Mouse (Mus musculus) MEL (cell line): ENCODE measurements around the gene Gnb1l. TPM values are rescaled to one million over a fixed set of nuclear protein-coding genes. Genes with fewer than 3 reads are reported as not detected.

Source experiments
- DNase-seq: peaks from one replicate; pipeline ENCODE4 v3.0.0; 2011; ENCODE audit warnings: low read depth, low spot score
- H3K27ac ChIP-seq: 2 replicates; pipeline ENCODE4 v1.5.1; 2012; ENCODE audit warnings: low read depth, mild to moderate bottlenecking, control low read depth, low read length, moderate library complexity; ENCODE audit not compliant: control insufficient read depth
- H3K27me3 ChIP-seq, 2 experiments: fragments of 150-350 bp in 1 of 2; sonication (generic) in 1 of 2; 2 replicates each; pipeline ENCODE4 v1.6.1; 2012; ENCODE audit warnings: low read length in 2 of 2, mild to moderate bottlenecking in 2 of 2, improper control_type of control experiment in 1 of 2, moderate library complexity in 1 of 2; ENCODE audit not compliant: insufficient read depth in 2 of 2, control insufficient read depth in 1 of 2
- H3K36me3 ChIP-seq, 2 experiments: 2 replicates each; pipeline ENCODE4 v1.6.1; 2012 to 2014; ENCODE audit warnings: low read length in 2 of 2, improper control_type of control experiment in 1 of 2, inconsistent platforms in 1 of 2, mild to moderate bottlenecking in 1 of 2; ENCODE audit not compliant: insufficient read depth in 2 of 2, control insufficient read depth in 1 of 2
- H3K4me1 ChIP-seq, 2 experiments: fragments of 150-350 bp in 1 of 2; sonication (generic) in 1 of 2; 2 replicates each; pipeline ENCODE4 v1.6.1; 2012; ENCODE audit warnings: low read length in 2 of 2, improper control_type of control experiment in 1 of 2, mild to moderate bottlenecking in 1 of 2; ENCODE audit not compliant: insufficient read depth in 2 of 2, control insufficient read depth in 1 of 2
- H3K4me3 ChIP-seq, 2 experiments: fragments of 150-350 bp in 1 of 2; sonication (generic) in 1 of 2; 2 replicates each; pipeline ENCODE4 v1.5.1; 2012; ENCODE audit warnings: low read depth in 2 of 2, low read length in 2 of 2, mild to moderate bottlenecking in 2 of 2, moderate library complexity in 2 of 2, control low read depth in 1 of 2, improper control_type of control experiment in 1 of 2; ENCODE audit not compliant: control insufficient read depth in 1 of 2, insufficient read depth in 1 of 2
- H3K79me2 ChIP-seq: 2 replicates; pipeline ENCODE4 v1.6.1; 2012; ENCODE audit warnings: mild to moderate bottlenecking, low read length, moderate library complexity; ENCODE audit not compliant: control insufficient read depth, poor library complexity, insufficient read depth
- H3K9ac ChIP-seq: 2 replicates; pipeline ENCODE4 v1.6.1; 2012; ENCODE audit warnings: low read depth, mild to moderate bottlenecking, control low read depth, low read length, moderate library complexity; ENCODE audit not compliant: control insufficient read depth, poor library complexity, severe bottlenecking
- H3K9me3 ChIP-seq: fragments of 150-350 bp; sonication (generic); replicated peaks from 2 replicates; pipeline ENCODE4 v1.6.1; 2012; ENCODE audit warnings: mild to moderate bottlenecking, low read length, improper control_type of control experiment, moderate library complexity; ENCODE audit not compliant: insufficient read depth
- BHLHE40 ChIP-seq: IDR thresholded peaks from 2 replicates; pipeline ENCODE4 v1.6.1; 2012; ENCODE audit warnings: low read depth, mild to moderate bottlenecking, inconsistent platforms, low read length, improper control_type of control experiment, borderline replicate concordance
- CTCF ChIP-seq, 3 experiments: IDR thresholded peaks in 2 of 3; conservative IDR thresholded peaks in 1 of 3; 2 replicates each; pipeline ENCODE4 v1.5.1; 2011 to 2012; ENCODE audit warnings: low read length in 3 of 3, low read depth in 2 of 3, mild to moderate bottlenecking in 2 of 3, improper control_type of control experiment in 1 of 3, inconsistent platforms in 1 of 3, mixed read lengths in 1 of 3, moderate library complexity in 1 of 3; ENCODE audit not compliant: control insufficient read depth in 1 of 3, insufficient read depth in 1 of 3, poor library complexity in 1 of 3, severe bottlenecking in 1 of 3
- E2F4 ChIP-seq: IDR thresholded peaks from 2 replicates; pipeline ENCODE4 v1.6.1; 2011; ENCODE audit warnings: low read depth, low read length, improper control_type of control experiment, borderline replicate concordance
- GABPA ChIP-seq: IDR thresholded peaks from 2 replicates; pipeline ENCODE4 v1.6.1; 2012; ENCODE audit warnings: low read depth, mild to moderate bottlenecking, inconsistent platforms, low read length, improper control_type of control experiment, moderate library complexity
- GATA1 ChIP-seq: IDR thresholded peaks from 2 replicates; pipeline ENCODE4 v1.6.1; 2011; ENCODE audit warnings: low read depth, low read length, improper control_type of control experiment
- JUND ChIP-seq: IDR thresholded peaks from 2 replicates; pipeline ENCODE4 v1.6.1; 2011; ENCODE audit warnings: low read depth, mild to moderate bottlenecking, improper control_type of control experiment, low read length
- MAX ChIP-seq: IDR thresholded peaks from 2 replicates; pipeline ENCODE4 v1.6.1; 2011; ENCODE audit warnings: low read length, improper control_type of control experiment
- MAZ ChIP-seq: IDR thresholded peaks from 2 replicates; pipeline ENCODE4 v1.6.1; 2012; ENCODE audit warnings: low read depth, mild to moderate bottlenecking, inconsistent platforms, low read length, improper control_type of control experiment
- MYB ChIP-seq: IDR thresholded peaks from 2 replicates; pipeline ENCODE4 v1.6.1; 2011; ENCODE audit warnings: mild to moderate bottlenecking, low read depth, low read length, improper control_type of control experiment
- NRF1 ChIP-seq: IDR thresholded peaks from 2 replicates; pipeline ENCODE4 v1.6.1; 2014; ENCODE audit warnings: low read depth, mild to moderate bottlenecking, inconsistent platforms, low read length, improper control_type of control experiment, moderate library complexity; ENCODE audit not compliant: poor library complexity, insufficient read depth, severe bottlenecking
- POLR2A ChIP-seq, 2 experiments: IDR thresholded peaks; 2 replicates each; pipeline ENCODE4 v1.6.1; 2011 to 2012; ENCODE audit warnings: low read length in 2 of 2, mild to moderate bottlenecking in 2 of 2, control low read depth in 1 of 2, improper control_type of control experiment in 1 of 2, low read depth in 1 of 2, moderate library complexity in 1 of 2; ENCODE audit not compliant: control insufficient read depth in 1 of 2, insufficient read depth in 1 of 2, poor library complexity in 1 of 2
- POLR2AphosphoS2 ChIP-seq: IDR thresholded peaks from 2 replicates; pipeline ENCODE4 v1.6.1; 2011; ENCODE audit warnings: low read length, improper control_type of control experiment
- POLR2AphosphoS5 ChIP-seq: IDR thresholded peaks from 2 replicates; pipeline ENCODE4 v1.6.1; 2012; ENCODE audit warnings: low read depth, borderline replicate concordance, mild to moderate bottlenecking, inconsistent platforms, low read length, moderate library complexity, mixed read lengths
- RAD21 ChIP-seq: IDR thresholded peaks from 2 replicates; pipeline ENCODE4 v1.6.1; 2011; ENCODE audit warnings: mild to moderate bottlenecking, low read depth, low read length, improper control_type of control experiment
- SIN3A ChIP-seq: IDR thresholded peaks from 2 replicates; pipeline ENCODE4 v1.6.1; 2012; ENCODE audit warnings: low read length, improper control_type of control experiment, inconsistent platforms
- SMC3 ChIP-seq: IDR thresholded peaks from 2 replicates; pipeline ENCODE4 v1.6.1; 2011; ENCODE audit warnings: low read depth, low read length, improper control_type of control experiment
- TAL1 ChIP-seq: IDR thresholded peaks from 2 replicates; pipeline ENCODE4 v1.6.1; 2012; ENCODE audit warnings: mild to moderate bottlenecking, inconsistent platforms, low read length, moderate library complexity, mixed read lengths
- ZC3H11A ChIP-seq: IDR thresholded peaks from 2 replicates; pipeline ENCODE4 v1.6.1; 2012; ENCODE audit warnings: low read depth, mild to moderate bottlenecking, inconsistent platforms, low read length, improper control_type of control experiment
- ZKSCAN1 ChIP-seq: IDR thresholded peaks from 2 replicates; pipeline ENCODE4 v1.6.1; 2012; ENCODE audit warnings: low read depth, mild to moderate bottlenecking, inconsistent platforms, low read length, improper control_type of control experiment, moderate library complexity
- polyA plus RNA-seq, 2 experiments: library from polyadenylated mRNA; stranded (reverse) in 1 of 2; unstranded in 1 of 2; fragments of >175 nt in 1 of 2; fragments of >200 nt in 1 of 2; gene quantifications; 2 replicates each; pipeline versions ENCODE4 v1.2.1 to v1.2.4; 2012; ENCODE audit warnings: low replicate concordance in 2 of 2, low read depth in 1 of 2; ENCODE audit not compliant: insufficient read length in 2 of 2, insufficient read depth in 1 of 2, missing spikeins in 1 of 2
- total RNA-seq: library from RNA; depleted of rRNA; stranded (reverse); fragments of 300-350 nt; gene quantifications from 2 replicates; pipeline ENCODE4 v1.2.3, GENCODE M21; 2012

The Gnb1l gene
- total and polyA plus RNA-seq, 3 experiments, result 37.9 to 47.8 TPM; not detected in 1

DNA sequence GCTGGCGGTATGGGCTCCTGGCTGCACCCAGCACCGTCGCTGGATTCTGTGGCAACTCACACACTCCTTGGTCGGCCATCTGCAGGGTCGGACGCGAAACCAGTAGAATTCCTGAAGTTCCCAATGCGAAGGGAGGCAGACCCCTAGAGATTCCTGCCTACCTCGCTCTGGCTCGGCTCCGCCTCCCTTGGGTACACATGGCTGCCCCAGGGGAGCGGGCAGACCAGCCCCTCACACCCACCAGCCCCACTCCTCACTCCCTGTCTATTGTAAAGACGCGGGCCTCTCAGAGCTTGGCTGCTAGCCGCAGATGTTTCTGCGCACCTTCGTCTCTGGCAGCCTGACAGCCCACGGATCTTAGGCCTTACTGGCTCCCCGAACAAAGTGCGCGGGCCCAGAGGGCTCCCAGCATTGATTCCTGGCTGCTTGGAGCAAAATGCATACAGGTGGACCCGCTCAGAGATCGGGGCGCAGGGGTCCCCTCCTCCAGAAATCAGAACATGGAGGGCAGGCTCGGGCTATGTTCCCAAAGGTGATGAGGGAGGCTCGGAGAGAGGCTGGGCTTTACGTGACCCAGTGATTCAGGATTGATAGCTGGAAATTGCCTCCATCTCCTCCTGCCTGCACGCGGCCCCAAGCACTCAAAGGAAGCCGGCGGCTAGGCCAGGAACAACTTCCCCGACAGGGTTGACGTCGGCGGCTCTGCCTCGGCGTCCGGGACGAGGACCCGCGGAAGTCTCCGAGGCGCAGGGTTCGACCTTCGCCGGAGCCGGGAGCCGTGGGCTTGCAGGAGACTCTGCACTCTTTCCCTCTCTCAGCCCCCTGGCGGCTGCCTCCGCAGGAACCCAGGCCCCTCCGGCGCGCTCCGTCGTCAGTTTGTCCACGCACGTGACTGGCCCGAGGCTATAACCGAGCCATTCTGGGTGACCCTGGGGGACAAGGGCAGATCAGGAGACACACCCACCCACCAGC, 92.8 kb downstream of the Gnb1l start:
- Histone ChIP-seq H3K4me3 (no peak overlapping the region), H3K27me3 (peaks cover 0 to 1% of the 10 kb centered on the region in 2 experiments; a peak in 2 of 4 replicates)
- TF ChIP-seq CTCF (IDR thresholded peaks at IDR 0.05 in 2 of 3, conservative IDR thresholded peaks at IDR 0.05 in 1 of 3; ENCODE audit: control insufficient read depth in 1 of 3, insufficient read depth in 1 of 3, low read depth in 2 of 3, low read length in 3 of 3, poor library complexity in 1 of 3, severe bottlenecking in 1 of 3) (no peak), SMC3 (no peak), POLR2AphosphoS2 (no peak), NRF1 (no peak), POLR2A (IDR thresholded peaks at IDR 0.05; ENCODE audit: control insufficient read depth in 1 of 2, insufficient read depth in 1 of 2, low read depth in 1 of 2, low read length in 2 of 2, poor library complexity in 1 of 2) (no peak), MAZ (no peak), POLR2AphosphoS5 (no peak), ZC3H11A (no peak), ZKSCAN1 (no peak), SIN3A (no peak), GATA1 (no peak), MAX (no peak)
- TF ChIP-seq, all 39 proteins: peak for 0
- no peaks in the 10 kb centered on the region for H3K9me3 ChIP-seq
- no peak for DNase-seq
- H3K79me2 ChIP-seq, result no peaks in the 10 kb centered on the region
- no peak overlapping the region for H3K9ac ChIP-seq
- H3K27ac ChIP-seq, result no peak overlapping the region
- H3K4me1 ChIP-seq, result no peaks in the 10 kb centered on the region
- no peaks in the 10 kb centered on the region for H3K36me3 ChIP-seq

DNA sequence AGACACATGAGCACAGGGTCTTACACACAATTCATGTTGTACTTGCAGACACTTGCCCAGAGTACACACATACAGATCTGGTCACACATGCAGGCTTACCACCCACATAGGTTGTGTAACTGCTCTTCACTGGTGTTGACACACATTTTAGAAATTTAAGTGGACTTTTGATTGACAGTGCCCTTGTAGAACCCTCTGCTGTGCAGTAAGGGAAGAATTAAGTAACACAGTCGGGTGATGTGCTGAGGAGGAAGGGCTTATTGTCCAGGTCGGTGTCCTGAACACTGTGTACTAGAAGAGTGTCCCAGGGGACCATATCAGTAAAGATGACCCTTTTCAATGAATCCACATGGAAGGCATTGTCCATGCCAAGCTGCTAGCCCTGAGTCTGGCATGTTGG, 95.4 kb downstream of the Gnb1l start:
- no peak overlapping the region for H3K4me3 ChIP-seq
- H3K36me3 ChIP-seq, result no peaks in the 10 kb centered on the region
- no peak for DNase-seq
- peaks cover 1 to 2% of the 10 kb centered on the region in 2 experiments; a peak in 3 of 4 replicates for H3K27me3 ChIP-seq
- H3K79me2 ChIP-seq, result no peaks in the 10 kb centered on the region
- no peaks in the 10 kb centered on the region for H3K9me3 ChIP-seq
- TF ChIP-seq GATA1, result no peak
- TF ChIP-seq ZKSCAN1, result no peak
- TF ChIP-seq GABPA, result no peak
- no peak for TF ChIP-seq MAX
- no peak for TF ChIP-seq MYB
- TF ChIP-seq TAL1, result no peak
- TF ChIP-seq JUND, result no peak
- TF ChIP-seq BHLHE40, result no peak
- TF ChIP-seq E2F4, result no peak
- no peak for TF ChIP-seq RAD21
- no peak for TF ChIP-seq POLR2A (IDR thresholded peaks at IDR 0.05; ENCODE audit: control insufficient read depth in 1 of 2, insufficient read depth in 1 of 2, low read depth in 1 of 2, low read length in 2 of 2, poor library complexity in 1 of 2)
- H3K27ac ChIP-seq, result no peak overlapping the region
- H3K9ac ChIP-seq, result no peak overlapping the region
- no peaks in the 10 kb centered on the region for H3K4me1 ChIP-seq
